Mouse (Mus musculus): ENCODE results near the gene Spen. TPM values are rescaled to one million over a fixed set of nuclear protein-coding genes. Genes with fewer than 3 reads are reported as not detected.
A peak's percentile ranks its signal among the peaks of the same experiment; 100 is the strongest.

The Spen gene
- polyA plus RNA-seq, 1 experiment, result 41.7 TPM

GRCm38 (mm10) chr4:141552484-141552883, 14.1 kb upstream of the Spen start:
- no peak for TF ChIP-seq CTCF (IDR thresholded peaks at IDR 0.05; ENCODE audit: insufficient read depth, low read depth, low read length)
- no peak for TF ChIP-seq POLR2A (IDR thresholded peaks at IDR 0.05; ENCODE audit: insufficient read depth, low read depth, low read length)
- H3K4me1 ChIP-seq (ENCODE audit: control insufficient read depth, insufficient read depth, low read length), result no peaks in the 10 kb centered on the region
- no peak overlapping the region for H3K27ac ChIP-seq (ENCODE audit: insufficient read depth, low read depth, low read length)

GRCm38 (mm10) chr4:141547299-141547698, 8.9 kb upstream of the Spen start:
- peak overlapping the region; percentile 99 for H3K27ac ChIP-seq (ENCODE audit: insufficient read depth, low read depth, low read length)
- 0 out of 2 replicates have a peak, but pooled peaks cover 2% of the 10 kb centered on the region for H3K4me1 ChIP-seq (ENCODE audit: control insufficient read depth, insufficient read depth, low read length)
- WGBS, result 4% methylated on average over 9 of the region's 9 CpGs
- H3K4me3 ChIP-seq (ENCODE audit: insufficient read depth, low read depth, low read length), result no peak overlapping the region
- TF ChIP-seq CTCF (IDR thresholded peaks at IDR 0.05; ENCODE audit: insufficient read depth, low read depth, low read length), result no peak
- TF ChIP-seq POLR2A (IDR thresholded peaks at IDR 0.05; ENCODE audit: insufficient read depth, low read depth, low read length), result no peak

More at GRCm38 (mm10) chr4:141552484-141552883, 14.1 kb upstream of the Spen start:
- WGBS, result 57% methylated on average over 2 of the region's 2 CpGs
- H3K4me3 ChIP-seq (ENCODE audit: insufficient read depth, low read depth, low read length), result no peak overlapping the region

GRCm38 (mm10) chr4:141546334-141547200, 8.2 kb upstream of the Spen start:
- 0 out of 2 replicates have a peak, but pooled peaks cover 2% of the 10 kb centered on the region for H3K4me1 ChIP-seq (ENCODE audit: control insufficient read depth, insufficient read depth, low read length)
- 1% methylated on average over 94 of the region's 98 CpGs for WGBS
- peak; percentile 80 for TF ChIP-seq POLR2A (IDR thresholded peaks at IDR 0.05; ENCODE audit: insufficient read depth, low read depth, low read length)
- TF ChIP-seq CTCF (IDR thresholded peaks at IDR 0.05; ENCODE audit: insufficient read depth, low read depth, low read length), result no peak
- H3K27ac ChIP-seq (ENCODE audit: insufficient read depth, low read depth, low read length), result peak overlapping the region; percentile 99
- H3K4me3 ChIP-seq (ENCODE audit: insufficient read depth, low read depth, low read length), result peak overlapping the region; percentile 71

GRCm38 (mm10) chr4:141545743-141546333, 7.4 kb upstream of the Spen start:
- TF ChIP-seq POLR2A (IDR thresholded peaks at IDR 0.05; ENCODE audit: insufficient read depth, low read depth, low read length), result peak; percentile 92
- TF ChIP-seq CTCF (IDR thresholded peaks at IDR 0.05; ENCODE audit: insufficient read depth, low read depth, low read length), result no peak
- Histone ChIP-seq H3K4me1 (ENCODE audit: control insufficient read depth, insufficient read depth, low read length) (0 out of 2 replicates have a peak, but pooled peaks cover 2% of the 10 kb centered on the region), H3K27ac (ENCODE audit: insufficient read depth, low read depth, low read length) (peak overlapping the region; percentile 99), H3K4me3 (ENCODE audit: insufficient read depth, low read depth, low read length) (peak overlapping the region; percentile 71)
- 0% methylated on average over 55 of the region's 56 CpGs for WGBS

GRCm38 (mm10) chr4:141545071-141545742, 6.8 kb upstream of the Spen start:
- Histone ChIP-seq H3K4me3 (ENCODE audit: insufficient read depth, low read depth, low read length) (peak overlapping the region; percentile 71), H3K4me1 (ENCODE audit: control insufficient read depth, insufficient read depth, low read length) (peaks cover 4% of the 10 kb centered on the region; the same call in 1 of the 2 replicates), H3K27ac (ENCODE audit: insufficient read depth, low read depth, low read length) (peak overlapping the region; percentile 98)
- no peak; the same call in 1 of the 2 replicates for TF ChIP-seq POLR2A (IDR thresholded peaks at IDR 0.05; ENCODE audit: insufficient read depth, low read depth, low read length)
- no peak for TF ChIP-seq CTCF (IDR thresholded peaks at IDR 0.05; ENCODE audit: insufficient read depth, low read depth, low read length)
- WGBS, result under 1% methylated on average over 45 of the region's 45 CpGs

- 41% methylated on average over 2 of the region's 2 CpGs for WGBS
- no peak overlapping the region for H3K27ac ChIP-seq (ENCODE audit: insufficient read depth, low read depth, low read length)
- H3K4me1 ChIP-seq (ENCODE audit: control insufficient read depth, insufficient read depth, low read length), result peaks cover 4% of the 10 kb centered on the region; the same call in 1 of the 2 replicates
- no peak for TF ChIP-seq POLR2A (IDR thresholded peaks at IDR 0.05; ENCODE audit: insufficient read depth, low read depth, low read length)
- no peak for TF ChIP-seq CTCF (IDR thresholded peaks at IDR 0.05; ENCODE audit: insufficient read depth, low read depth, low read length)
- no peak overlapping the region for H3K4me3 ChIP-seq (ENCODE audit: insufficient read depth, low read depth, low read length)
These were observed 6.1 kb upstream of the Spen start for GRCm38 (mm10) chr4:141544536-141544935.

- WGBS, result 90% methylated on average over 3 of the region's 3 CpGs
These were observed 5.2 kb upstream of the Spen start for GRCm38 (mm10) chr4:141543593-141543992.

GRCm38 (mm10) chr4:141541851-141542250, 3.5 kb upstream of the Spen start:
- H3K4me3 ChIP-seq (ENCODE audit: insufficient read depth, low read depth, low read length), result no peak overlapping the region
- H3K4me1 ChIP-seq (ENCODE audit: control insufficient read depth, insufficient read depth, low read length), result peaks cover 4% of the 10 kb centered on the region; the same call in 1 of the 2 replicates
- TF ChIP-seq POLR2A (IDR thresholded peaks at IDR 0.05; ENCODE audit: insufficient read depth, low read depth, low read length) (no peak), CTCF (IDR thresholded peaks at IDR 0.05; ENCODE audit: insufficient read depth, low read depth, low read length) (no peak)
- whole genome bisulfite sequencing, result 21% methylated on average over 7 of the region's 7 CpGs
- no peak overlapping the region for H3K27ac ChIP-seq (ENCODE audit: insufficient read depth, low read depth, low read length)

More at GRCm38 (mm10) chr4:141543593-141543992, 5.2 kb upstream of the Spen start:
- H3K4me1 ChIP-seq (ENCODE audit: control insufficient read depth, insufficient read depth, low read length), result peaks cover 4% of the 10 kb centered on the region; the same call in 1 of the 2 replicates
- no peak for TF ChIP-seq CTCF (IDR thresholded peaks at IDR 0.05; ENCODE audit: insufficient read depth, low read depth, low read length)
- no peak for TF ChIP-seq POLR2A (IDR thresholded peaks at IDR 0.05; ENCODE audit: insufficient read depth, low read depth, low read length)
- H3K27ac ChIP-seq (ENCODE audit: insufficient read depth, low read depth, low read length), result no peak overlapping the region
- H3K4me3 ChIP-seq (ENCODE audit: insufficient read depth, low read depth, low read length), result no peak overlapping the region

Measured in olfactory bulb, adult 2 months (tissue).